Mouse (Mus musculus) testis, postnatal 10 days (tissue): ENCODE measurements around the gene Mroh2a.

Experiments used
- DNase-seq: peaks from one replicate; pipeline ENCODE4 v3.0.0; 2021; ENCODE audit warnings: low spot score

Mroh2a gene

DNA sequence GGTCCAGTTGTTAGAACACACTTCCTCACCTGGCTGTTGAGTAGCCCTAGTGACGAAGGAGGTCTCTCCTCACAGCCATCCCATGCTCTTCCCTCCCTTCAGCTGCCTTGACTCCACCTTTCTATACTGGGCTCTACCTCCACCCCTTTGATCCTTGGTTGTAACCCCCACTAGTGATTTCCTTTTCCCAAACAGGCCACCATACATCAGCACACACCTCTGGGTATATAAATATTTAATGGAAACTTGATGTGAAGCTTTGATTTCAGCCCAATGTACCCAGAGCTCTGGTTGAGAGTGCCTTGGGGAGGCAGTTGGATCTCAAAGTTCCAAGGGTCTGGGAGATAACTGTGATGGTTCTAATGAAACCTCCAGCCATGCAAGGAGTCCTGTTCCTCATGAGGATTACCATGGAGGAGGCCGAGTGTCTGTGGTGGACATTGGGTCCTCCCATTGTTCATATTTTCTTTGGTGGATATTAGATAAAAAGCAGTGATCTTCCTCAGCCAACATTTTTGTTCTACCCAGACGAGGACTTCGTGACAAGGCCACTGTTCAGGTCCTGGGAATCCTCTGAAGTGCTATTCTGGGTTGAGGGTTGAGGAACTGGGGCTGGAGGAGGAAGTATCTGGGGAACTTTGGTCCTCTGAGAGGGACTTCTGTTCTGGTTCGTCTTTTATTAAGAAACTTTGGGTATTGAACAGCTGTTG, at the start of gene Mroh2a:
Gene Mroh2a (plus strand): TSS at position 317 of the 710 bp plus-strand sequence.
- peak; percentile 40 for DNase-seq

DNA sequence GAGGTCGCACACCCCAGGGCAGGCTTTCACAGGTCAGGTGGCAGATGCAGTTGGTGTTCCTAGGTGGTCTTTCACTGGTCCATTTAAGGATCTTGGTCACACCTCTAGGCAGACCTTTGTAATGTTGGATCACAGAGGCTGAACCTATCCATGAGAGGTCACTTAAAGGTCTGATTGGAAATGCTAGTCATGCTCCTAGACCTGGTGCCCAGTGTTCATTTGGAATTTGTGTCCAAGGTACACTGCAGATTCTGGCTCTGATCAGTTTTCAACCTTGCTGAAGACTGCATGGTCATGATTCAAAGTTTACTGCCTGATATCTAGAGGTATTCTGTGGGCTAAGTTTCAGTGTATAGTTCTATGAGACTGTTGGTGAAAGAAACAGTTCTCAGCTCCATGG, 47.1 kb upstream of the Mroh2a start:
- no peak for DNase-seq

DNA sequence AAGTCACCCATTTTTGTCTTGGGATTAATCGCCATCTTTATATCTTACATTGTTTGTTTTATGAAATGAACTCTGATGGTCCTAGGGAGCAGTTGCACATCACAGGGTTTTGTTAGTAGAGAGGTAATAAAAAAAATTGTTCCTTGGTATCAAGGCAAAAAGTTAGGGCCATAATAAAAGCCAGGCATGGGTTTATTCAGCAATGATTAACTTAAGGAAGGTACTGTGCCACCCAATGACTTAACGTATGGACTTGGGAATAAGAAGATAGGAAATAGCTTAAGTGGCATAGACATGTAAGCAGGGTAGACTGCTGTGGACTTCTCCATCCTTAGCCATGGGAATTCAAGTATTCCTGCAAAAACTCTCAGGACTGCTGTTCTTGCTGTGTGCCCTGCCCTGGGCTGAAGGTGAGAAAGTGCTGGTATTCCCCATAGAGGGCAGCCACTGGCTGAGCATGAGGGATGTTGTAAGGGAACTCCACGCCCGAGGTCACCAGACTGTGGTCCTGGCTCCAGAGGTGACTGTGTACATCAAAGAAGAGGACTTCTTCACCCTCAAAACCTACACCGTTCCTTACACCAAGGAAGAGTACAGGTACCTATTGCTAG, 40.4 kb upstream of the Mroh2a start:
- DNase-seq: no peak

DNA sequence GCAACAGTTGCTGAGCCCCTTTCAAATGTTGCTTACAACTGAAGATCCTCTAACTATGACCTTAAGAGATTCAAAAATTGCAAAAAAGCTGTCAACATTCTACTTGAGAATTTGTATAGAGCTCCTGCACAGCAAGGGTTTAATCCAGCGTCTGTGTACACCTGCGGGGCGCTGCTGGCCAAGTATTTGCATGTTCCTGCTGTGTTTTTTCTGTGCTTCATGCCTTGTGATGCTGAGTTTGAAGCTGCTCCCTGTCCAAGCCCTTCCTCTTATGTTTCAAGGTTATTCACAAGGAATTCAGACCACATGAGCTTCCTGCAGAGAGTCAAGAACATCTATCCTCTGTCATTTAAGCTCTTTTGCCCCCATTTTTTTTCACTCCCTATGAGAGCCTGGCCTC, 34.6 kb upstream of the Mroh2a start:
- no peak for DNase-seq

DNA sequence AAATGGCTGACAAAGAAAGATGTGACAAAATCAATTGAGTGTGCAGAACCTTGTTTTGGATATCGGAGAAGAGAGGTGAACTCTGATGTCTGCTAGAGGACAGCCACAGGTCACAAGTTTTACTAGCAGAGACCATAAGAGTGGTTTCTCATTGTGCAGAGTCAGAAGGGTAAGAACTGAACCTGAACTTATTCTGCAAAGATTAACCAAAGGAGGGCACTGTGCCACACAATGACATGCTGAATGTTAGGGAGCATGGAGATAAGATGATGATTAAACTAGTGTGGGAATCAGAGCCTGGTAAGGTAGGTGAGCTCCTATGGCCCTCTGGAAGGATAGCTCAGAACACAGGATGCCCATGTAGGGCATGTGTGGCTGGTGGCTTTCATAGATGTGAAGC, 31.1 kb upstream of the Mroh2a start:
- DNase-seq: no peak

DNA sequence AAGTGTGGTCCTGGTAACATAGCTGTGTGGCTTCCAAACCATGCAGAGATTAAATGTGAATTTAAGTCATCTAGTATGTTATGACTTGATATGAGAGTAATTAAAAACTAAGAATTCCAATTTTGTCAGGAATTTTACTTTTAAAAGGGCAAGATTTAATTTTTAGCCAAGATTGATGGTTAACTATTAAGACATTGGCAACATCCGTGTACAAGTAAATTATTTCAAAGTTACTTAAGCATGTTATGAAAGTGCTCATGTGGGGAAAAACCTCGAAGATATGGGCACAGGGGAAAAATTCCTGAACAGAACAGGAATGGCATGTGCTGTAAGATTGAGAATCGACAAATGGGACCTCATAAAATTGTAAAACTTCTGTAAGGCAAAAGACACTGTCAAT, 29.3 kb upstream of the Mroh2a start:
- no peak for DNase-seq

DNA sequence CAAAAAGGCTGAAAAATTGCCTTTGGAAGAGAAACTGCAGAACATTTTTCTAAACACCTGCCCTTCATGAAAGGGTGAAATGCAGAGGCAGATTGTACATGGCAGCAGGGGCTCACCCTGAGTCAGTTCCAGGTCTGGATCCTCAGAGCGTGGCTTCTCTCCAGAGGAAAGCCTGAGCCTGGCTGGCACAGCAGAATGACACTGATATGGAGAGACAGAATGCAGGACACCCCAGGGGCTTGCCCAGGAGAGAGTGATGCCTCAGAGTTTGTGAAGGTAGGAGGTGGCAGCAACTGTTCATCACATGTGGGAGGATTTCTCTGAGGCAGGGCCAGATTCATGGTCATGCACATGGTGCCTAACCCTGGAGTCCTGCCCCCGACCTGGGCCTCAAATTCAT, 26.8 kb upstream of the Mroh2a start:
- DNase-seq: no peak

DNA sequence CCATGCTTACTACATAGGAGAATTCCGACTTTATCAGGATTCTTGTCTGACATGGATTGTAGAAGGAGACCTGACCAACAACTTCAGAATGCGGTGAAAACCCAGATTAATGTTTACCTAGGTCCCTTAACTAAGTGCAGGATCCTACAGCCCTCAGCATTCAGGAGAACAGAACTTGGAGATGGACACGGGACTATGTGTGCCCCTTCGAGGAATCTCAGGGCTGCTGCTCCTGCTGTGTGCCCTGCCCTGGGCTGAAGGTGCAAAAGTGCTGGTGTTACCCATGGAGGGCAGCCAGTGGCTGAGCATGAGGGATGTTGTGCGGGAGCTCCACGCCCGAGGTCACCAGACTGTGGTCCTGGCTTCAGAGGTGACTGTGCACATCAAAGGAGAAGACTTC, 26.3 kb upstream of the Mroh2a start, which contains the start of gene Ugt1a2:
Gene Ugt1a2 (plus strand): TSS at position 146 of the 400 bp plus-strand sequence.
- DNase-seq: no peak

DNA sequence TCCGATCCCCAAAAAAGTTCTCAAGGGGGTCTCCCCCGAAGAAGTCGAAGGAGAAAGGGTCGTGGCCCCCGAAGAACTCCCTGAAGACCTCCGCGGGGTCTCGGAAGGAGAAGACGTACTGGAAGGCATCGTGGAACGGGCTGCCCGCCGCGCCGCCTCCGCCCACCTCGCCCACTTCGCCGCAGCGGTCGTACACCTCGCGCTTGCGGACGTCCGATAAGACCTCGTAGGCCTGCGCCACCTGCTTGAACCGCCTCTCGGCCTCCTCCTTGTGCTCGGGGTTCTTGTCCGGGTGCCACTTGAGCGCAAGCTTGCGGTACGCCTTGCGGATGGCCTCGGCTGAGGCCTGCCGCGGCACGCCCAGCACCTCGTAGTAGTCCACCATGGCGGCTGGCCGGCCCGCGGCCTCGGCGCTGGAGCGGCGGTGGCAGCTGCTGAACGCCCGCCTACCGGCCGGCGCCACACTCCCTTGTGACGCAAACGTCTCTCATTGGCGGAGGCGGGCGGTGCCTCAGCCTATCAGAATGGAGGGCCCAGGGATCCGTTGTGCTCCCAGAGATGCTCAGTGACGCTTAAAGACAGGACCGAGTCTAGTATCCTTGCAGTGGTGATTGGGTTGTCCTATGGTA, 21.4 kb upstream of the Mroh2a start, which contains the start of gene Dnajb3:
Gene Dnajb3 (minus strand): TSS at position 489 of the 629 bp plus-strand sequence.
- peak; percentile 77 for DNase-seq

DNA sequence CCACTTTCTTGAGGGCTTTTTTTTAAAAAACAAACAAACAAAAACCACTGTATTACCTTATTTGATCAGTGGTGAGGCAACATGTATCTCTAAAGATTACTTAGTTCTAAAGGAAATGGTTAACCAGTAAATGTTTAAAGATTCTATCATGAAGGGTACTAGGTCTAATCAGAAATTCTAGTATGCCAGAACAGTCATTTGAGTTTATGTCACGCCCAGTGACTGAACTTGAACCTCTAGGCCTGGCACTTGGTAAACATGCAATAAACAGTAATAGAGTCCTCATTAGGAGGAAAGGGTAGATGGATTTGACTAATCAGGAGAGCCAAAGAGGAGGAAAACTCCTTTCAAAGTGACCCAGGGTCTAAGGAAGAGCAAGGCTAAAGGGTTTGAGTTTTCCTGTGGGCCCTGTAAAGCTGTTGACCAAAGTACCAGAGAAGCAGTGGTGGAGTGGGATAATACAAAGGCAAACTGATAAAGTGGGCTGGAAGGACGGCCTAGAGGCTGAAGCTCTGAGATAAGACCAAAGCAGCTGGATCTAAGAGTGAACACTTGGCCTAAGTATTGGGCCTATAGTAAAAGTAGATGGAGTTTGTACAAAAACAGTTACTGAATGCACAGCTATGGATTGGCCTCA, 19.8 kb upstream of the Mroh2a start:
- no peak for DNase-seq

DNA sequence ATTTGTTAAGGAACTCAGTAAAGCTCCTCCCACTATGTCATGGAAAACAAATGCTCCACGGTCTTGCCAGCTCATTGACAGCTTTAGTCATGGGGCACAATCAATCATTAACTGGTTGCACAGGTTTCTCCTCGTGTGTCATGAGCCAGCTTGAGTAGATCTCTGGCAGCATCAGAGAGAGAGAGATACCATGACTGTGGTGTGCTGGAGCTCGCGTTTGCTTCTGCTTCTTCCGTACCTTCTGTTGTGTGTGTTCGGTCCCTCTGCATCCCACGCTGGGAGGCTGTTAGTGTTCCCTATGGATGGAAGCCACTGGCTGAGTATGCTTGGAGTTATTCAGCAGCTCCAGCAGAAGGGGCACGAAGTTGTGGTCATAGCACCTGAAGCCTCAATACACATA, 15.0 kb upstream of the Mroh2a start, which contains the start of gene Ugt1a1:
Gene Ugt1a1 (plus strand): TSS at position 148 of the 400 bp plus-strand sequence.
- peak; percentile 49 for DNase-seq

DNA sequence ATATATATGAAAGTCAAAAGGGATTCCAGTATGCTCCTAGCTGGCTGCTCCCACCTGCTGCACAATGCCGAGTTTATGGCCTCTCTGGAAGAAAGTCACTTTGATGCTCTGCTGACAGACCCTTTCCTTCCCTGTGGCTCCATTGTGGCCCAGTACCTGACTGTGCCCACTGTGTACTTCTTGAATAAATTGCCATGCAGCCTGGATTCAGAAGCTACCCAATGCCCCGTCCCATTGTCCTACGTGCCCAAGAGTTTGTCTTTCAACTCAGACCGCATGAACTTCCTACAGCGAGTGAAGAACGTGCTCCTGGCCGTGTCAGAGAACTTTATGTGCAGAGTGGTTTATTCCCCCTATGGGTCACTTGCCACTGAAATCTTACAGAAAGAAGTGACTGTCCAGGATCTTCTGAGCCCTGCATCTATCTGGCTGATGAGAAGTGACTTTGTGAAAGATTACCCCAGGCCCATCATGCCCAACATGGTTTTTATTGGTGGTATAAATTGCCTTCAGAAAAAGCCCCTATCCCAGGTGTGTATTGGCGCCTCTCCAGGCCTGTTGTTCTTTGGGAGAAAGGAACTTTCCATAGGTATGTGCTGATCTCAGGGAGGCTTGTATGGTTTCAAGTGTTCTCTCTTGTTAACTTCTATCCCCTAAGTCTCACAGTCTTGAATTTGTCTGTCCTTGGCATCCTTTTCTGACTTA, 14.3 kb upstream of the Mroh2a start:
- peak; percentile 65 for DNase-seq

DNA sequence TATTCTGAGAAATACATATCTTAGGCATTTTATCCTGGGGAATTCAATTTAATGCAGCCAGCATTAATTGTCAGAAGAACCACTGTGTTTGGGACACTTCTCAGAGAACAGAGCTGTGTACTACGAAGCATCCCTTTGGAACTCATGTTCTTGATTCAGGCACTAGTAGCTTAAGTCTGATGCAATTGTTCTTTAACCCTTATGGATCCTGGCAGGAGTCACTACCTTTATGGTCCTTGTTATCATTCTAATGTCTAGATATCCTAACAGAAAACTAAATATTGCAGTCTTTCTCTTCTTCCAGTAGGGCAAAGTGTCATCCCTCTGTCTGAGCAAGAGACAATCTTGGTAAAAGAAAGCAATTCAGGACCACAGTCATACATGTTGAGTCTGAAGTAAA, 13.7 kb upstream of the Mroh2a start:
- DNase-seq: no peak

DNA sequence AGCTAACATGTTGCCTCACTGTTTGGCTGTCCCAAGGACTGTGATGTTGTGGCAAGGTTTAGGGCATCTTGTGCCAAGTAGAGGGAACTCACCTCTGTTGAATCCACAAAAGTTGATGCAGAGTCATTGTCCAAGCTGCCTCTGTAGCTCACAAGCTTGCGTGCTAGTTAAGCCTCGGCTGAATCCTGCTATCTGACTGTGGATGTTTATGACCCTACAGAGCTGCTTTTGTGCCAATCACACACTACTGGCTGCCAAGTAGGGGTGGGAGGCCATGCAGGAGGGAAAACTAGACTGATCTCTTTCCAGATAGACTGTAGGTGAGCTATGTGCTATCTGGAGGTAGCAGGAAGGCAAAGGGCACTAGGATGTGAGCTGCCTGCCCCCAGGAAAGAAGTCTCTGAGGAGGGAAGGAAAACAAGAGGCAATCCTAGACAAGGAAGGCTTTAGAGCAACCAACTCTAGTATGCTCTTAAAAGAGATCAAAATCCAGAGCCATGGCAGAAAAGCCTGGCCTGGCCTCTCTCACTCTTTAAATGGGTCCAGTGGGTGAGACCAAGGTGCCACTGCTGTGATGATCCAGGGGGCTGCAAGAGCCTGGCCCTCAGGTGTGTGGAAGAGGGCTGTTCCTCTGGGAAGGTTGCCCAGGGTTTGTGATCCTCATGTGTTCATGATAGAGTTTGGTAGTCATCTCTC, 12.9 kb upstream of the Mroh2a start:
- peak; percentile 54 for DNase-seq

DNA sequence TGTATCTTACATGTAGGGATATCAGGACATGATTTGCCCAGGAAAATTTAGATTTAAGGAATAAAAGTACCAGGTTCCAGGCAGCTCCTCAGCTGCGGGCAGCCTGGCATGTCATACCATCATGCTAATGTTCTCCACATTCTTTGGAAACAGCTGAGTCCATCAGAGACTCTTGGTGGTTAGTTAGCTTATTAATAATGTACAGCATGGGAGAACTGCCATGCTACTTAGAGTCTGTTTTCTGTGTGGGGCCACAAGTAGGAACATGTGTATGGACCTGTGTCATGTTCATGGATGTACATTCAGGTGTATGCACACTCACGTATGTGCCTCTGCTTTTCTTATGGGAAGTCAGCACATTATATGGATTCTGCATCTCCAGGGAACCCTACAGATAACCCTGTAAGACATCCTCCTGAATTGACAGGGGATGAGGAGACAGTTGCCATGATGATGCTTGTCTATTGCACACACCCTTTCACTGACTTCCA, 12.3 kb upstream of the Mroh2a start:
- DNase-seq: no peak

DNA sequence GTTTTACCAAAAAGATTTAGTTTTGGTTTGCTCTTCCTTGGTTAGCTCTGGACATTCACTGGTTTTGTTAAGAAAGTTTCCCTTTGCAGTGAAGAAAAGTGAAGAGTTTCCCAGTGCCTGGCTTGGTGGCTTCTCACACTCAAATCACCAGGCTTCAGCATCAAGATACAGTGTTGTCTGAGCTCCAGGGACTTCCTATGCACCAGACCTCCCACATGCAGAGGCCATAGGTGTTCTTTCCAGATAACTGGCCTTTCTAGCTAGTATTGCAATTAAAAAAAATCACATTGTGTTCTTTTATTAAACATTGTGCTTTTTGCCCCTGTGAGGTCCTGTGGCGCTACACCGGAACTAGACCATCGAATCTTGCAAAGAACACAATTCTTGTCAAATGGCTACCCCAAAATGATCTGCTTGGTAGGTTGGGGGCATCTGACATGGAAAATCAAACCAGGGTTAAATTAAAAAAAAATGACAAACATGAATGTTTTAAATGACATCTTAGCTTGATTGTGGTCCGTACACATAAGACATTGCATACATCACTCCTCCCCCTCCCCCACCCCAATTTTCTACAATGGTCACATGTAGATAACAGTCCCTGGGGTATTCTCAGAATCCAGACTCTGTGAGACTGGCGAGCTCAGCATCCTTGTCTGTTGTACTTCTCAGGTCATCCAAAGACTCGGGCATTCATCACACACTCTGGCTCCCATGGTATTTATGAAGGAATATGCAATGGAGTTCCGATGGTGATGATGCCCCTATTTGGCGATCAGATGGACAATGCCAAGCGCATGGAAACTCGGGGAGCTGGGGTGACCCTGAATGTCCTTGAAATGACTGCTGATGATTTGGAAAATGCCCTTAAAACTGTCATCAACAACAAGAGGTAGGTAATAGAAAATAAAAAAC, 11.1 kb upstream of the Mroh2a start:
- no peak for DNase-seq

DNA sequence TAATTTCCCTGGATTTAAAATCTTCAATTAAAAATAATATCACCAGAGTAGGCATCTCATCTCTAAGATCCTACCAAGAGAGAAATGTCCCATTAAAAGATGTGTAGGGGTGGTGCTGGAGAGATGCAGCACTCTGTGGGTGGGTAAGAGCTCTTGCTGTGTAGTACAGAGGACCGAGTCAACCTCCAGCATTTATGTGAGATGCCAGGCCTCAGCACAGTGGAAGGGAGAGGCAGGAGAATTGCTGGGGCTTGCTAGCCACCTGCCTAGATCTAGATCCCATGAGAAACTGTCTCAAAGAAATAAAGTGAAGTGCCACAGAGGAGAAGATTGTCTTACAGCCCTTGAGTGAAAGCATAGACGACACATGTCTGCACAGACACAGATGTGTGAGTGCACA, 10.2 kb upstream of the Mroh2a start:
- DNase-seq: peak; percentile 45

DNA sequence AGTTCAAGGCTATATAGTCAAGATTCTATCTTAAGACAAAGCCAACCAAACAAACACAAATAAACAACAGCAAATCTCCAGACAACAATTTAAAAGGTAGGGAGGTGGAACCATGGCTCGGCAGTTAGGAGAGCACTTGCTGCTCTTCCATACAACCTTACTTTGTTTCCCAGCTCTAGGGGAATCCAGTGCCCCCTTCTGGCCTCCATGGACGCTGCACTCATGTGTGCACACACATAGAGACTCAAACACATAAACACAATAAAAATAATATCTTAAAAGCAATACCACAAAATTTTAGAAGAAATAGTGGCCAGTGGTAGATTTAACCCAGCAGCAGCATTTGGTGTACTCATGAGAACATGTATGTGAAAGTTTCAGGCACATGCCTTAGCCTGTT, 9.6 kb upstream of the Mroh2a start:
- peak; percentile 63 for DNase-seq

DNA sequence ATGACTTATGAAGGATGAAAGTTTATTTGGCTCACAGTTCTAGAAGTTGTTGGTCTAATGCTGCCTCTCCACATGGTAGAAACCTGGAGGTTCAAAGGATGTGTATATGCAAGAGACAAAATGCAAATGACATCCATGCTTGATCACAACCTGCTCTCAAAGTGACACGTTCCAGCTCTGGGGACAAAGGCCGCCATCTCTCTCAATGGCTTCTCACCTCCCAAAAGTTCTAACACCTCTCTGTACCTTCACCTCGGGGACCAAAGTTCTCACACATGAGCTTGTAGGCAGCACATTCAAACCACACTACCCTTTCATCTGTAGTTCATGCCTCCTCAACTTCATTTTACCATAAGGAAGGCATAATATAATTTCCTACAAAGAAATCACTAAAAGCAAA, 9.2 kb upstream of the Mroh2a start:
- DNase-seq: no peak

DNA sequence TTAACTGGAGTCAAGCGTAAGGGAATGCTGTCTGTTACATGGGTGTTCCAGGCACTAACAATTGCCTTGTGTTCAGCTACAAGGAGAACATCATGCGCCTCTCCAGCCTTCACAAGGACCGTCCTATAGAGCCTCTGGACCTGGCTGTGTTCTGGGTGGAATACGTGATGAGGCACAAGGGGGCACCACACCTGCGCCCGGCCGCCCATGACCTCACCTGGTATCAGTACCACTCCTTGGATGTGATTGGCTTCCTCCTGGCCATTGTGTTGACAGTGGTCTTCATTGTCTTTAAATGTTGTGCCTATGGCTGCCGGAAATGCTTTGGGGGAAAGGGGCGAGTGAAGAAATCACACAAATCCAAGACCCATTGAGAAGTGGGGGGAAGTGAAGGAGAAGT, 8.7 kb upstream of the Mroh2a start:
- DNase-seq: peak; percentile 58
